Mouse (Mus musculus) right cerebral cortex, postnatal 14 days (tissue): ENCODE data around the gene Olfr1353.
"Not testable (repeated sequence)": the region's sequence is repeated elsewhere in the genome, so short reads cannot be mapped to it uniquely, and the experiment has no call there.

Source experiments
- DNase-seq: peaks from one replicate; pipeline ENCODE4 v3.0.0; 2022

Gene Olfr1353

DNA sequence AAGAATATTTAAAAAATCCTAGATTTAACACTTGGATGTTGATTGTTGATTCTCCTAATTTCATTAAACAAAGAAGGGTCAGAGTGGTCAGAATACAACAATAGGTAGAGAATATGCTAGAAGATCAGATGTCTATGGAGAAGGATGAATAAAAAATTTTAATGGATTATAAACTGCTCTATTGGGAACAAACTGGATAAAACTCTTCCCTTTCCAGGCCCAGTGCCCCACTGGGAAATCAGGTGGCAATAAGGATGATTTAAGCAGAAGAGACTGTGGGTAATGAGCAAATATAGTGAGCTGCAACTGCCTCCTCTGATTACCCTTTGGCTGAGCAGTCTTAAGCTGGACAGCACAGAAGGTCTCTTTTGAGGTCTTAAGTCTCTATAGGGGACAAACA is at the start of gene Olfr1353:
TSS of gene Olfr1353 (plus strand) at position 301 of the 400 bp plus-strand sequence.
- not testable (repeated sequence) for DNase-seq

DNA sequence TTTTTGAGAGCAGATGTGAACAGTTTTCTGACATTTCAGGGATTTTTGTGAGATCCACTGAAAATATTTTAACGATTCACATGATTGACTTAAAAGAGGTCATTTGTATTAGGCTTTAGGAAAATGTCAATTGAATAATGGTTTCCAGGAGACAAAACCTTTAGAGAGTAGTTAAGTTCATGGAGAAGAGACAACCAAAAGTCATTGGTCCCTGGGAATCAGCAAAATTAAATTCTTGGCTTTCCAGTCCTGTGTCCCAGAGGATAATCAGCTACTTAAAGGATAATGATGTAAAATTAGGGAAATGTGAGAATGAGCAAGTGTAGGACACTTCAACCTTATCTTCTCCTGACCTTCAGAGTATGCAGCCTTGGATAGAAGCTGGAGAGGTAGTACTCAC is 12.8 kb upstream of the Olfr1353 start, which contains the start of gene Olfr8:
TSS of gene Olfr8 (plus strand) at position 301 of the 400 bp plus-strand sequence.
- not testable (repeated sequence) for DNase-seq

DNA sequence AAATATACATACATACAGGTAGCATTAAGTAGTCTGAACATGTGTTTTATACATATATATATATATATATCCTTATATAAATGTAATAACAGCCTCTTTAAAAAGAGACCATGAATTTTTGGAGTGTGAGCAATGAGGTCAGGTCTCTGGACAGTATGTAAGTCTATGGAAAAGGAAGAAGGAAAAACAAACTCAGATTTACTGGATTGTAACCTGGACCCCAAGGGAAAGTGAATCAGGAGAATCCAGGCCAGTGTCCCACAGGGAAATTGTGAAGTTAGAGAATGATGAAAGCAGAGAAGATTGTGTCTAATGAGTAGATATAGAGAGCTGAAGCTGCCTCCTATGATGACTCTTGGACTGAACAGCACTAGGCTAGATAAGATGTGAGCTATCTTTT is 17.6 kb downstream of the Olfr1353 start, which contains the start of gene Olfr1352:
TSS of gene Olfr1352 (plus strand) at position 301 of the 400 bp plus-strand sequence.
- DNase-seq, result no peak

DNA sequence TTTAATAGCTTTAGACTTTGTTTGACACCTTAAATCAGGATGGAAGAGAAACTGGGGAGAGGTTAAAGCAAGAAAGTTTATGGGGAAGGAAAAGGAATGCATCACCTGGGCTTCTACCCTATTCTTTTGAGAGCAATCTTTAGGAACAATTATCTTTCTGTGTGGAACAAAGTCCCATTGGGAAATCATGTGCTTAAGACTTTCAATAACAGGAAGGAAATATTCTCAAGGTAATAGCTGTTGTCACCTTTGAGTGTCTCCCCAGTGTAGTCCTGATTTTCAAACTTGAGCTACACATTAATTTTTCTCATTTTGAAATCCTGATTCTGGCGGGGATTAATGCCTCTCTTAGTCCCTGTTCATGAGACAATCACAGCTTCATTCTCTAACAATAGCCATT is 49.1 kb downstream of the Olfr1353 start, which contains the start of gene Olfr1351:
TSS of gene Olfr1351 (plus strand) at position 301 of the 400 bp plus-strand sequence.
- no peak for DNase-seq
